Mouse (Mus musculus): ENCODE results near the gene Cacng1. TPM values are rescaled to one million over a fixed set of nuclear protein-coding genes. Genes with fewer than 3 reads are reported as not detected.

Cacng1 gene
- total and polyA plus RNA-seq, 2 experiments from 2014 or later, result 1.1 to 2.1 TPM

GRCm38 (mm10) chr11:107675246-107675645 lies 41.1 kb downstream of the Cacng1 start:
- Histone ChIP-seq H3K27ac (ENCODE audit: low read depth, low read length) (no peak overlapping the region), H3K27me3 (ENCODE audit: insufficient read depth, low read length) (no peaks in the 10 kb centered on the region), H3K4me1 (ENCODE audit: insufficient read depth) (peaks cover 5% of the 10 kb centered on the region; the same call in 1 of the 2 replicates), H3K9me3 (ENCODE audit: low read length) (no peaks in the 10 kb centered on the region), H3K9ac (no peak overlapping the region), H3K4me3 (ENCODE audit: low read depth, low read length) (no peak overlapping the region), H3K4me2 (ENCODE audit: low read depth) (no peak overlapping the region), H3K36me3 (ENCODE audit: insufficient read depth) (peaks cover 14% of the 10 kb centered on the region)
- WGBS, result 81% methylated on average over 10 of the region's 10 CpGs
- no peak for TF ChIP-seq CTCF (IDR thresholded peaks at IDR 0.05; ENCODE audit: low read depth)
- ATAC-seq, result no peak
- DNase-seq, result no peak

- Histone ChIP-seq H3K9ac (no peak overlapping the region), H3K4me3 (ENCODE audit: low read depth, low read length) (no peak overlapping the region), H3K27me3 (ENCODE audit: insufficient read depth, low read length) (no peaks in the 10 kb centered on the region), H3K4me2 (ENCODE audit: low read depth) (no peak overlapping the region), H3K27ac (ENCODE audit: low read depth, low read length) (no peak overlapping the region), H3K4me1 (ENCODE audit: insufficient read depth) (peaks cover 5% of the 10 kb centered on the region; the same call in 1 of the 2 replicates), H3K36me3 (ENCODE audit: insufficient read depth) (peaks cover 20% of the 10 kb centered on the region), H3K9me3 (ENCODE audit: low read length) (no peaks in the 10 kb centered on the region)
- WGBS, result 94% methylated on average over 8 of the region's 8 CpGs
- no peak for ATAC-seq
- TF ChIP-seq CTCF (IDR thresholded peaks at IDR 0.05; ENCODE audit: low read depth), result no peak
- DNase-seq, result no peak
Measured at GRCm38 (mm10) chr11:107674601-107675000, 41.7 kb downstream of the Cacng1 start.

- ATAC-seq, result no peak
- WGBS, result 91% methylated on average over 5 of the region's 5 CpGs
Measured at GRCm38 (mm10) chr11:107674006-107674405, 42.3 kb downstream of the Cacng1 start.

GRCm38 (mm10) chr11:107668977-107669376 lies 47.3 kb downstream of the Cacng1 start:
- H3K4me2 ChIP-seq (ENCODE audit: low read depth), result no peak overlapping the region
- no peak overlapping the region for H3K4me3 ChIP-seq (ENCODE audit: low read depth, low read length)
- ATAC-seq (no peak), DNase-seq (no peak)
- no peaks in the 10 kb centered on the region for H3K9me3 ChIP-seq (ENCODE audit: low read length)
- H3K4me1 ChIP-seq (ENCODE audit: insufficient read depth), result no peaks in the 10 kb centered on the region
- peaks cover 49% of the 10 kb centered on the region for H3K36me3 ChIP-seq (ENCODE audit: insufficient read depth)
- H3K27ac ChIP-seq (ENCODE audit: low read depth, low read length), result no peak overlapping the region
- no peak for TF ChIP-seq CTCF (IDR thresholded peaks at IDR 0.05; ENCODE audit: low read depth)
- no peaks in the 10 kb centered on the region for H3K27me3 ChIP-seq (ENCODE audit: insufficient read depth, low read length)
- 90% methylated on average over 4 of the region's 4 CpGs for WGBS
- H3K9ac ChIP-seq, result no peak overlapping the region

More at GRCm38 (mm10) chr11:107674006-107674405, 42.3 kb downstream of the Cacng1 start:
- no peak overlapping the region for H3K4me3 ChIP-seq (ENCODE audit: low read depth, low read length)
- H3K9me3 ChIP-seq (ENCODE audit: low read length), result no peaks in the 10 kb centered on the region
- DNase-seq, result no peak
- H3K4me2 ChIP-seq (ENCODE audit: low read depth), result no peak overlapping the region
- peaks cover 5% of the 10 kb centered on the region; the same call in 1 of the 2 replicates for H3K4me1 ChIP-seq (ENCODE audit: insufficient read depth)
- peaks cover 23% of the 10 kb centered on the region for H3K36me3 ChIP-seq (ENCODE audit: insufficient read depth)
- H3K9ac ChIP-seq, result no peak overlapping the region
- H3K27ac ChIP-seq (ENCODE audit: low read depth, low read length), result no peak overlapping the region
- no peak for TF ChIP-seq CTCF (IDR thresholded peaks at IDR 0.05; ENCODE audit: low read depth)
- no peaks in the 10 kb centered on the region for H3K27me3 ChIP-seq (ENCODE audit: insufficient read depth, low read length)

GRCm38 (mm10) chr11:107668223-107668622 lies 48.1 kb downstream of the Cacng1 start:
- Histone ChIP-seq H3K27ac (ENCODE audit: low read depth, low read length) (no peak overlapping the region), H3K27me3 (ENCODE audit: insufficient read depth, low read length) (no peaks in the 10 kb centered on the region), H3K9me3 (ENCODE audit: low read length) (no peaks in the 10 kb centered on the region), H3K4me3 (ENCODE audit: low read depth, low read length) (no peak overlapping the region), H3K9ac (no peak overlapping the region), H3K4me1 (ENCODE audit: insufficient read depth) (no peaks in the 10 kb centered on the region), H3K4me2 (ENCODE audit: low read depth) (no peak overlapping the region), H3K36me3 (ENCODE audit: insufficient read depth) (peaks cover 53% of the 10 kb centered on the region)
- DNase-seq, result no peak
- ATAC-seq, result no peak
- TF ChIP-seq CTCF (IDR thresholded peaks at IDR 0.05; ENCODE audit: low read depth), result no peak
- WGBS, result 96% methylated on average over 6 of the region's 6 CpGs

GRCm38 (mm10) chr11:107667542-107667941 lies 48.8 kb downstream of the Cacng1 start:
- Histone ChIP-seq H3K4me3 (ENCODE audit: low read depth, low read length) (no peak overlapping the region), H3K36me3 (ENCODE audit: insufficient read depth) (peaks cover 56% of the 10 kb centered on the region), H3K4me2 (ENCODE audit: low read depth) (no peak overlapping the region), H3K27ac (ENCODE audit: low read depth, low read length) (no peak overlapping the region), H3K27me3 (ENCODE audit: insufficient read depth, low read length) (no peaks in the 10 kb centered on the region), H3K9me3 (ENCODE audit: low read length) (no peaks in the 10 kb centered on the region), H3K4me1 (ENCODE audit: insufficient read depth) (no peaks in the 10 kb centered on the region), H3K9ac (no peak overlapping the region)
- no peak for TF ChIP-seq CTCF (IDR thresholded peaks at IDR 0.05; ENCODE audit: low read depth)
- WGBS, result 93% methylated on average over 2 of the region's 2 CpGs
- DNase-seq (no peak), ATAC-seq (no peak)

GRCm38 (mm10) chr11:107662666-107663065 lies 53.7 kb downstream of the Cacng1 start:
- H3K27me3 ChIP-seq (ENCODE audit: insufficient read depth, low read length), result no peaks in the 10 kb centered on the region
- no peak overlapping the region for H3K27ac ChIP-seq (ENCODE audit: low read depth, low read length)
- H3K9ac ChIP-seq, result no peak overlapping the region
- no peak for DNase-seq
- TF ChIP-seq CTCF (IDR thresholded peaks at IDR 0.05; ENCODE audit: low read depth), result no peak
- no peak overlapping the region for H3K4me2 ChIP-seq (ENCODE audit: low read depth)
- H3K9me3 ChIP-seq (ENCODE audit: low read length), result no peaks in the 10 kb centered on the region
- ATAC-seq, result no peak
- 69% methylated on average over 5 of the region's 5 CpGs for WGBS
- no peaks in the 10 kb centered on the region for H3K4me1 ChIP-seq (ENCODE audit: insufficient read depth)
- H3K36me3 ChIP-seq (ENCODE audit: insufficient read depth), result peaks cover 31% of the 10 kb centered on the region
- no peak overlapping the region for H3K4me3 ChIP-seq (ENCODE audit: low read depth, low read length)

Data from forebrain, postnatal 0 days (tissue).